Mouse (Mus musculus) heart, postnatal 25 days (tissue): ENCODE measurements around the gene Olfr1354. TPM values are rescaled to one million over a fixed set of nuclear protein-coding genes. Genes with fewer than 3 reads are reported as not detected.
"Not testable (repeated sequence)": the region's sequence is repeated elsewhere in the genome, so short reads cannot be mapped to it uniquely, and the experiment has no call there.

ENCODE experiments used
- DNase-seq: peaks from one replicate; pipeline ENCODE4 v3.0.0; 2022; ENCODE audit warnings: low spot score
- intact Hi-C: fragments of 180-260 bp; cut with DNase I; formaldehyde crosslinking; loops from one replicate; pipeline ENCODE4 v1.15.1; 2025
- total RNA-seq, 2 experiments: library from RNA; stranded (reverse); gene quantifications; 2 replicates each; pipeline ENCODE4 v1.2.3; 2021

The Olfr1354 gene
- not detected for total RNA-seq

- intact Hi-C loops, DNase-seq: not testable (repeated sequence)
Measured at GRCm38 (mm10) chr10:78912871-78913270, at the start of gene Olfr1354. Olfr1354 (plus strand) TSS chr10:78913171.

- no peak for DNase-seq
- intact Hi-C loops: no loop called here
Measured at GRCm38 (mm10) chr10:78875240-78875639, 37.7 kb upstream of the Olfr1354 start, which contains the start of gene Olfr1355. Olfr1355 (plus strand) TSS chr10:78875540.

- DNase-seq, intact Hi-C loops: not testable (repeated sequence)
Measured at GRCm38 (mm10) chr10:78950336-78950735, 37.4 kb downstream of the Olfr1354 start, which contains the start of gene Olfr8. Olfr8 (plus strand) TSS chr10:78950636.

GRCm38 (mm10) chr10:78963009-78963408 lies 50.0 kb downstream of the Olfr1354 start, which contains the start of gene Olfr1353:
Olfr1353 (plus strand) TSS chr10:78963309.
- DNase-seq, intact Hi-C loops: not testable (repeated sequence)

Other genes starting within 250 kb of the Olfr1354 start
- not detected for gene Casp14, start 194.9 kb upstream of the Olfr1354 start, total RNA-seq
- gene Ccdc105, start 160.1 kb upstream of the Olfr1354 start, total RNA-seq: not detected
- gene Slc1a6, start 132.7 kb upstream of the Olfr1354 start, total RNA-seq: not detected
- not detected for gene Olfr1356, start 61.0 kb upstream of the Olfr1354 start, total RNA-seq
- not detected for gene Olfr1355, start 37.6 kb upstream of the Olfr1354 start, total RNA-seq
- gene Olfr8, start 37.5 kb downstream of the Olfr1354 start, total RNA-seq: not detected
- not detected for gene Olfr1353, start 50.1 kb downstream of the Olfr1354 start, total RNA-seq
- gene Olfr1352, start 67.9 kb downstream of the Olfr1354 start, total RNA-seq: not detected
- not detected for gene Olfr1351, start 99.3 kb downstream of the Olfr1354 start, total RNA-seq
- not detected for gene Olfr57, start 115.6 kb downstream of the Olfr1354 start, total RNA-seq
- 10 to 100 TPM; 12.2 to 15.1 TPM for gene 2610008E11Rik, start 184.4 kb downstream of the Olfr1354 start, total RNA-seq
- gene Vmn2r80, start 235.6 kb downstream of the Olfr1354 start, total RNA-seq: not detected